Mouse (Mus musculus): ENCODE results near the gene Erbb3. TPM values are rescaled to one million over a fixed set of nuclear protein-coding genes. Genes with fewer than 3 reads are reported as not detected.

The Erbb3 gene
- polyA plus RNA-seq, 1 experiment from 2014 or later: 7.6 TPM

DNA sequence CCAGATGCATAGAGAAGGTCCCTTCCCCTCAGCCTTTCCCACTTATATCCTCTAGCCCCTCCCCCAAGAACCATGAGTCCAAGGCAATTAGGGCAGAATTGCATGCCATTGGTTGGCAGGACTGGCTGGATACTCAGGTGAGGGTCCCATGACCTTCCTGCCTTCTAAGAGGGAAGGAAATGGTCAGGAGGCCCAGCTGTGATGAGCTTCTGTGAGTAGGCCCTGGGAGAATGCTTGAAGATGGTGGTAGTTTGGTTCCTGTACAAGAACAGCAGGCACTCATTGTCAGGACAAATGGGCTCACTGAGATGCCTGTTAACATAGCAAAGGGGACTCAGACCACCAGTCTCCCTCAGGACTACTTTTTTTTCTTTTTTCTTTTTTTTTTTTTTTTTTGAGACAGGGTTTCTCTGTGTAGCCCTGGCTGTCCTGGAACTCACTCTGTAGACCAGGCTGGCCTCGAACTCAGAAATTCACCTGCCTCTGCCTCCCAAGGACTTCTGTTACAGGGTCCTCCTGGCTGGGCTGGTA is 51.0 kb downstream of the Erbb3 start:
- Histone ChIP-seq H3K27ac (replicated peaks; ENCODE audit: low read depth, low read length) (no peak overlapping the region), H3K9ac (ENCODE audit: low read length) (no peak overlapping the region), H3K4me2 (ENCODE audit: low read depth, severe bottlenecking) (no peak overlapping the region), H3K4me1 (ENCODE audit: control insufficient read depth, insufficient read depth, low read length) (no peaks in the 10 kb centered on the region), H3K36me3 (ENCODE audit: control insufficient read depth, insufficient read depth, low read length) (peaks cover 3% of the 10 kb centered on the region; the same call in 1 of the 2 replicates), H3K27me3 (ENCODE audit: control insufficient read depth, insufficient read depth, low read length) (no peaks in the 10 kb centered on the region), H3K9me3 (ENCODE audit: control insufficient read depth, low read length) (no peaks in the 10 kb centered on the region), H3K4me3 (ENCODE audit: low read depth, low read length) (no peak overlapping the region)
- ATAC-seq (ENCODE audit: insufficient number of reproducible peaks, low FRiP score, low TSS enrichment, low read depth): no peak
- DNase-seq (ENCODE audit: low spot score): no peak
- WGBS: 73% methylated on average over 1 of the region's 1 CpGs

DNA sequence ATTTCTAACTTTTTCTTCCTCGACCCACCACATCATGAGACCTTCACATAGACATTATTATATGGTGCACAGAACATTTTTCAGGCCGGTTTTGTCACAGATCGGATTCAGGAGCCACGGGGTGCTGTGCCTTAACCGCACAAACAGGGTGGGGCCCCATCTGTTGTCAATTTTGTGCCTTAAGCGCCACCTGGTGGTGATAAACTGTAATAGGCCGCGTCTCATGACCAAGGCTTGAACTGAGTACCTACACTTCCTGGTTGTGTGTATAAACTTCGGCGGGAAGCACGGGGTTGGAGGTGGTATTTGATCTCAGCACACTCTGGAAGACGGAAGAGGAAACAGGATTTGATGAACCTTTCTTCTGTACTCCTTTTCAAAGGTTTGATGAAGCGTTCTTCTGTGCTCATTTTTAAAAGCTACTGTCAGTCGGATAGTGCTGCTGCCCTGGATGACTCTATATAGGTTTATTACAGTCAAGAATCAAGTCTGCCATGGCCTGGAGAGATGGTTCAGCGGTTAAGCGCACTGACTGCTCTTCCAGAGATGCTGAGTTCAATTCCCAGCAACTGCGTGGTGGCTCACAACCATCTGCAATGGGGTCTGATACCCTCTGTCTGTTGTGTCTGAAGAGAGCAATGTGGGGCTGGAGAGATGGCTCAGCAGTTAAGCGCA is 53.0 kb downstream of the Erbb3 start:
- Histone ChIP-seq H3K27ac (replicated peaks; ENCODE audit: low read depth, low read length) (no peak overlapping the region), H3K4me3 (ENCODE audit: low read depth, low read length) (0 out of 2 replicates have a peak overlapping the region, but pooled peaks have one; percentile 10), H3K4me1 (ENCODE audit: control insufficient read depth, insufficient read depth, low read length) (no peaks in the 10 kb centered on the region), H3K4me2 (ENCODE audit: low read depth, severe bottlenecking) (peak overlapping the region; percentile 30; the same call in 1 of the 2 replicates), H3K9ac (ENCODE audit: low read length) (no peak overlapping the region), H3K27me3 (ENCODE audit: control insufficient read depth, insufficient read depth, low read length) (no peaks in the 10 kb centered on the region), H3K9me3 (ENCODE audit: control insufficient read depth, low read length) (no peaks in the 10 kb centered on the region), H3K36me3 (ENCODE audit: control insufficient read depth, insufficient read depth, low read length) (no peaks in the 10 kb centered on the region)
- 16% methylated on average over 18 of the region's 18 CpGs for WGBS
- peak; percentile 92 for DNase-seq (ENCODE audit: low spot score)
- peak; percentile 88 for ATAC-seq (ENCODE audit: insufficient number of reproducible peaks, low FRiP score, low TSS enrichment, low read depth)

- WGBS: 76% methylated on average over 4 of the region's 4 CpGs
- Histone ChIP-seq H3K36me3 (ENCODE audit: control insufficient read depth, insufficient read depth, low read length) (no peaks in the 10 kb centered on the region), H3K27me3 (ENCODE audit: control insufficient read depth, insufficient read depth, low read length) (no peaks in the 10 kb centered on the region), H3K4me2 (ENCODE audit: low read depth, severe bottlenecking) (peak overlapping the region; percentile 30; the same call in 1 of the 2 replicates), H3K4me3 (ENCODE audit: low read depth, low read length) (no peak overlapping the region), H3K9ac (ENCODE audit: low read length) (no peak overlapping the region), H3K4me1 (ENCODE audit: control insufficient read depth, insufficient read depth, low read length) (no peaks in the 10 kb centered on the region), H3K27ac (replicated peaks; ENCODE audit: low read depth, low read length) (no peak overlapping the region), H3K9me3 (ENCODE audit: control insufficient read depth, low read length) (no peaks in the 10 kb centered on the region)
- no peak for ATAC-seq (ENCODE audit: insufficient number of reproducible peaks, low FRiP score, low TSS enrichment, low read depth)
- DNase-seq (ENCODE audit: low spot score): no peak
Observed at GRCm38 (mm10) chr10:128535624-128536265, 53.7 kb downstream of the Erbb3 start.

DNA sequence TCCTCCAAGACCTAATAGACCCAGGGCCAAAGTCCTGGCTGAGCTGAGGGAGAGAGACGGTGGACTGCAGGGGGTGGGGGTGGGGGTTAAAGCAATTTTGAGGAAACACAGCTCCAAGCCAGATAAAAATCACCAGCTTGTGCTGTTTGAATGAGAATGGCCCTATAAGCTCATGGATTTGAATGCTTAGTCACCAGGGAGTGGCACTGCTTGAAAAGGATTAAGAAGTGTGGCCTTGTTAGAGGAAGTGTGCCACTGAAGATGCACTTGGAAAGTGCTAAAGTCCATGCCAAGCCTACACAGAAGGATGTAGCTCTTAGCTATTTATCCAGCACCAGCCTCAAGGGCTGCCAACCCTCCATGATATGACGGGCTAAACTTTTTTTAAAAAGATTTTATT is 54.2 kb downstream of the Erbb3 start:
- Histone ChIP-seq H3K9ac (ENCODE audit: low read length) (no peak overlapping the region), H3K27ac (replicated peaks; ENCODE audit: low read depth, low read length) (no peak overlapping the region), H3K27me3 (ENCODE audit: control insufficient read depth, insufficient read depth, low read length) (no peaks in the 10 kb centered on the region), H3K36me3 (ENCODE audit: control insufficient read depth, insufficient read depth, low read length) (no peaks in the 10 kb centered on the region), H3K4me2 (ENCODE audit: low read depth, severe bottlenecking) (no peak overlapping the region), H3K4me1 (ENCODE audit: control insufficient read depth, insufficient read depth, low read length) (no peaks in the 10 kb centered on the region), H3K4me3 (ENCODE audit: low read depth, low read length) (no peak overlapping the region), H3K9me3 (ENCODE audit: control insufficient read depth, low read length) (no peaks in the 10 kb centered on the region)
- DNase-seq (ENCODE audit: low spot score) (no peak), ATAC-seq (ENCODE audit: insufficient number of reproducible peaks, low FRiP score, low TSS enrichment, low read depth) (no peak)
- 94% methylated on average over 2 of the region's 2 CpGs for WGBS

DNA sequence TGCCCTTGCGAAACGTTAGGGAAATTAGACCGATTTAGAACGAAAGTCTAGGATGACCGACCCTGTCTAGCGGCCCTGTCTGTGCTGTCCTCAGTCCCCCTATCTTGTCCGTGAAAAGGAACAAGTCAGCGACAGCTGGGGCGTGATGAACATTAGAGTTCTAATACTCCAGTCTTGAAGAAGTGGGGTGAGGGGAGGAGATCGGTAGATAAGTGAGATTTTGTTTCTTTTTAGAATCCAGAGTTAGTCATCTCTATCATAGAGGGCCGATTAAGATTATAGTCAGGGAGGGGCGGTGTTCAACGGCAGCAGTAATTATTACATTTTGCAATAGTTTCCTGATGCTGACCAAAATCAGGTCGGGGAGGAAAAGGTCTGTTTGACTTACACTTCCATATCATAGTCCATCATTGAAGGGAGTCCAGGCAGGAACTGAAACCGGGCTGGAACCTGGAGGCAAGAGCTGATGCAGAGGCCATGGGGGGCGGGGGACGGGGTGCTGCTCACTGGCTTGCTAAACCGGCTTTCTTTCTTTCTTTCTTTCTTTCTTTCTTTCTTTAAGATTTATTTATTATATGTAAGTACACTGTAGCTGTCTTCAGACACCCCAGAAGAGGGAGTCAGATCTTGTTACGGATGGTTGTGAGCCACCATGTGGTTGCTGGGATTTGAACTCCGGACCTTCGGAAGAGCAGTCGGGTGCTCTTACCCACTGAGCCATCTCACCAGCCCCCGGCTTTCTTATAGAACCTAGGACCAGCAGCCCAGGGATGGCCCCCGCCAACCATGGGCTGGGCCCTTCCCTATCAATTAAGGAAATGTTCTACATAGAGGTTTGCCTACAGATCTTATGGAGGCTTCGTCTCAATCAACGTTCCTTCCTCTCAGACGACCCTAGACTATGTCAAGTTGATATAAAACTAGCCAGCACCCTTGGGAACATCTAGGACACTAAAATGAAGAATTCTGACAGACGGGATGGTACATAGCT is 62.8 kb downstream of the Erbb3 start:
- Histone ChIP-seq H3K27ac (replicated peaks; ENCODE audit: low read depth, low read length) (no peak overlapping the region), H3K9me3 (ENCODE audit: control insufficient read depth, low read length) (no peaks in the 10 kb centered on the region), H3K36me3 (ENCODE audit: control insufficient read depth, insufficient read depth, low read length) (no peaks in the 10 kb centered on the region), H3K4me1 (ENCODE audit: control insufficient read depth, insufficient read depth, low read length) (peaks cover 6% of the 10 kb centered on the region; the same call in 1 of the 2 replicates), H3K4me3 (ENCODE audit: low read depth, low read length) (peak overlapping the region; percentile 67; the same call in 1 of the 2 replicates), H3K27me3 (ENCODE audit: control insufficient read depth, insufficient read depth, low read length) (peaks cover 26% of the 10 kb centered on the region), H3K9ac (ENCODE audit: low read length) (no peak overlapping the region), H3K4me2 (ENCODE audit: low read depth, severe bottlenecking) (peak overlapping the region; percentile 100)
- ATAC-seq (ENCODE audit: insufficient number of reproducible peaks, low FRiP score, low TSS enrichment, low read depth): no peak
- WGBS: 34% methylated on average over 28 of the region's 28 CpGs
- DNase-seq (ENCODE audit: low spot score): no peak

DNA sequence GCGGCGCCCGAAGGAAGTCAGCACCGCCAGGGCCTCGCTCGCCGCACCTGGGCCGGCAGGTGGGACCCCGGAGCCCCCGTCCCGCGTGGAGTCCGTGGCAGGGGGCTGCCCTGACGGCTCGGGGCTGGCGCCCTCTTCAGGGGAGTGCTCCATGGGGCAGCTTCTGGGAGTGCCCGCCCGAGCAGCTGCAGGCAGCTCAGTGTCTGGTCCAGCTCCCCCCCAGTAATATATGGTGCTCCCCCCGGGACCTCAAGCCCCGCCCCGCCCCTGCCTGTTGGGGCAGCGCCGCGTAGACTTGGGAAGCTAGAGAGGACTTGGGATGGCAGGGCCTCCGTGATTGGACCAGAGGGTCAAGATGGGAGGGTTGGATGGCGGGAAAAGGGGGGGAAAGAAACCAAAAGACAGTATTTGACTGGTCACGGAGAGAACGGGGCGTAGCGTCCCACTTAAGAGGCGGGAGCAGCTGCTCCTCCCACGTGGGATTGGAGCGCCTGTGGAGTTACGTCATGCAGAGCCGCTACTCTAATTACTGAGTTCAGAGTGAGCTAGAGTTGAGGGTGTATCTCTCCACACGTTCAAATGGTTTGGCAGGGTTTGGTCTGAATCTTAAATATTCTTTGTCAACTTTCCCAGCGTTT is 63.7 kb downstream of the Erbb3 start, which contains the start of gene Esyt1:
Gene Esyt1 (minus strand): TSS at position 201 of the 638 bp plus-strand sequence.
- H3K27me3 ChIP-seq (ENCODE audit: control insufficient read depth, insufficient read depth, low read length): peaks cover 29% of the 10 kb centered on the region
- H3K4me2 ChIP-seq (ENCODE audit: low read depth, severe bottlenecking): peak within 1 kb of the TSS; percentile 100
- H3K4me1 ChIP-seq (ENCODE audit: control insufficient read depth, insufficient read depth, low read length): peaks cover 6% of the 10 kb centered on the region; the same call in 1 of the 2 replicates
- H3K4me3 ChIP-seq (ENCODE audit: low read depth, low read length): peak within 1 kb of the TSS; percentile 67
- no peaks in the 10 kb centered on the region for H3K36me3 ChIP-seq (ENCODE audit: control insufficient read depth, insufficient read depth, low read length)
- ATAC-seq (ENCODE audit: insufficient number of reproducible peaks, low FRiP score, low TSS enrichment, low read depth): peak; percentile 95
- peak within 1 kb of the TSS; percentile 56 for H3K9ac ChIP-seq (ENCODE audit: low read length)
- WGBS: under 1% methylated on average over 37 of the region's 37 CpGs
- peak; percentile 90 for DNase-seq (ENCODE audit: low spot score)
- no peaks in the 10 kb centered on the region for H3K9me3 ChIP-seq (ENCODE audit: control insufficient read depth, low read length)
- no peak within 1 kb of the TSS for H3K27ac ChIP-seq (replicated peaks; ENCODE audit: low read depth, low read length)

DNA sequence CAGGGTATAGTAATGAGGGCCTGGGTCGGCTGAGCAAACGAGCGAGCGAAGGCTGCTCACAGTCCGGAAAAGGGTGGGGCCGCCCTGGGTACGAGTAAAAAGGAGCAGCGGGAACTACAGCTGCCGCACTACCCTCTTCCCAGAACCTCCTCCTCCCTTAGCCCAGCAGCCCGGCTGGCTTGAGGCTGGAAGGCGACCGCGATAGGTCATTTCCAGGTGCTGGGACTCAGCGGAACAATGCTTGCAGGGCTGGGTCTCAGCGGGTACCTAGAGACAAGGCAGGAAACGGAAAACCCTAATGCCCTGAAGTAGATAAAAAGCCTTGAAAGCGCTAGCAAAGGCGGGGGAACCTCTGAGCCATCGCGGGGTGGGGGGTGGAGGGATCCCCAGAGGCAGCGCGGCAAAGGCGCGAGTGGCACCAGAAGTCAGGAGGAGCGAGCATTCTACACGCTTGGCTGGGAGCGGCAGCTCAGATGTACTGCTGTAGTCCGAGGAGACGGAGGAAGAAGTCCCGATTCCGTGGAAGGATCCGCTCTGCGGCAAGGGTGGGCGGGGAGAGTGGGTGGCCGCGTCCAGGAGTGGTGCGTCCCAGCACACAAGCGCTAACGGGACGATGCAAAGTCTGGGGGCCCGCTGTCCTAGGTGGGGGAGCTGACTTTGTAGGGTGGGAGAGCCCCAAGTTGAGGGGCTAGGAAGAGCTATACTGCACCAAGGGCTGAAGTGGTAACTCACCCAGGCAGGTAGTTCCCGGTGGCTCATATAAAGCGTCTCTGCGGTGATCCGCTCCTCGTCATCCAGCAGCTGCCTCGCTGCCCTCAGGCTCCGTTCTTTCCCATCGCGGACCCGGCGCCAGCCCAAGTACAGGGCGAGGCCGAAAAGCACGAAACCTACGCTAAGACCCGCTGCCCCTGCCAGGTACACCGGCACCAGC is 64.5 kb downstream of the Erbb3 start:
- H3K27me3 ChIP-seq (ENCODE audit: control insufficient read depth, insufficient read depth, low read length): peaks cover 29% of the 10 kb centered on the region
- H3K9ac ChIP-seq (ENCODE audit: low read length): peak overlapping the region; percentile 56
- ATAC-seq (ENCODE audit: insufficient number of reproducible peaks, low FRiP score, low TSS enrichment, low read depth) (peak; percentile 48), DNase-seq (ENCODE audit: low spot score) (peak; percentile 69)
- H3K4me2 ChIP-seq (ENCODE audit: low read depth, severe bottlenecking): peak overlapping the region; percentile 100
- peak overlapping the region; percentile 67 for H3K4me3 ChIP-seq (ENCODE audit: low read depth, low read length)
- no peaks in the 10 kb centered on the region for H3K36me3 ChIP-seq (ENCODE audit: control insufficient read depth, insufficient read depth, low read length)
- under 1% methylated on average over 58 of the region's 58 CpGs for WGBS
- H3K4me1 ChIP-seq (ENCODE audit: control insufficient read depth, insufficient read depth, low read length): peaks cover 6% of the 10 kb centered on the region; the same call in 1 of the 2 replicates
- H3K9me3 ChIP-seq (ENCODE audit: control insufficient read depth, low read length): no peaks in the 10 kb centered on the region
- H3K27ac ChIP-seq (replicated peaks; ENCODE audit: low read depth, low read length): no peak overlapping the region
